Mouse (Mus musculus) cerebellum, postnatal 36 days (tissue): ENCODE results near the gene 4921539E11Rik.

Experiments used
- DNase-seq, 2 experiments: peaks; one replicate each; pipeline ENCODE4 v3.0.0; 2021 to 2022; ENCODE audit warnings: mixed read lengths in 2 of 2

The 4921539E11Rik gene

GRCm38 (mm10) chr4:103290763-103291162 is at the start of gene 4921539E11Rik:
Gene 4921539E11Rik, minus strand, starts transcription at chr4:103290863.
- DNase-seq: no peak

- DNase-seq: no peak
Observed at GRCm38 (mm10) chr4:103335134-103335533, 44.5 kb upstream of the 4921539E11Rik start.

GRCm38 (mm10) chr4:103329348-103329747 is 38.7 kb upstream of the 4921539E11Rik start:
- no peak for DNase-seq

- no peak for DNase-seq
Observed at GRCm38 (mm10) chr4:103326994-103327393, 36.3 kb upstream of the 4921539E11Rik start.

- DNase-seq: no peak
Observed at GRCm38 (mm10) chr4:103324688-103325451, 34.2 kb upstream of the 4921539E11Rik start.

- no peak for DNase-seq
Observed at GRCm38 (mm10) chr4:103321461-103321860, 30.8 kb upstream of the 4921539E11Rik start.

- no peak for DNase-seq
Observed at GRCm38 (mm10) chr4:103315861-103316260, 25.2 kb upstream of the 4921539E11Rik start.

- DNase-seq: no peak
Observed at GRCm38 (mm10) chr4:103314526-103314910, 23.9 kb upstream of the 4921539E11Rik start.

- peak; percentile 99 to 100 for DNase-seq
Observed at GRCm38 (mm10) chr4:103313587-103314525, 23.2 kb upstream of the 4921539E11Rik start, which contains the start of gene Oma1. Gene Oma1, plus strand, starts transcription at chr4:103313812.

- peak; percentile 75 to 80 for DNase-seq
Observed at GRCm38 (mm10) chr4:103303851-103304250, 13.2 kb upstream of the 4921539E11Rik start.

- DNase-seq: no peak
Observed at GRCm38 (mm10) chr4:103299342-103299741, 8.7 kb upstream of the 4921539E11Rik start.

- DNase-seq: no peak
Observed at GRCm38 (mm10) chr4:103288342-103288741, 2.3 kb downstream of the 4921539E11Rik start.

- DNase-seq: no peak
Observed at GRCm38 (mm10) chr4:103273021-103273420, 17.6 kb downstream of the 4921539E11Rik start.

GRCm38 (mm10) chr4:103269336-103269735 is 21.3 kb downstream of the 4921539E11Rik start:
- peak in 1 of 2 experiments; percentile 3 for DNase-seq

- no peak for DNase-seq
Observed at GRCm38 (mm10) chr4:103265166-103265565, 25.5 kb downstream of the 4921539E11Rik start.

GRCm38 (mm10) chr4:103263812-103264396 is 26.8 kb downstream of the 4921539E11Rik start:
- no peak for DNase-seq

- DNase-seq: no peak
Observed at GRCm38 (mm10) chr4:103263378-103263777, 27.3 kb downstream of the 4921539E11Rik start.

- DNase-seq: no peak
Observed at GRCm38 (mm10) chr4:103258817-103259216, 31.8 kb downstream of the 4921539E11Rik start.

GRCm38 (mm10) chr4:103253846-103254245 is 36.8 kb downstream of the 4921539E11Rik start:
- DNase-seq: no peak

- no peak for DNase-seq
Observed at GRCm38 (mm10) chr4:103249436-103250085, 41.1 kb downstream of the 4921539E11Rik start.

- no peak for DNase-seq
Observed at GRCm38 (mm10) chr4:103247813-103248212, 42.9 kb downstream of the 4921539E11Rik start.

GRCm38 (mm10) chr4:103247249-103247648 is 43.4 kb downstream of the 4921539E11Rik start:
- DNase-seq: no peak
